Mouse (Mus musculus): ENCODE measurements at regions not wholly inside any gene's neighbourhood (a gene's known extent, or its start where the extent isn't known, plus 50 kb on each side); places are given as distances from the start of the nearest gene placed in this dataset.

DNA sequence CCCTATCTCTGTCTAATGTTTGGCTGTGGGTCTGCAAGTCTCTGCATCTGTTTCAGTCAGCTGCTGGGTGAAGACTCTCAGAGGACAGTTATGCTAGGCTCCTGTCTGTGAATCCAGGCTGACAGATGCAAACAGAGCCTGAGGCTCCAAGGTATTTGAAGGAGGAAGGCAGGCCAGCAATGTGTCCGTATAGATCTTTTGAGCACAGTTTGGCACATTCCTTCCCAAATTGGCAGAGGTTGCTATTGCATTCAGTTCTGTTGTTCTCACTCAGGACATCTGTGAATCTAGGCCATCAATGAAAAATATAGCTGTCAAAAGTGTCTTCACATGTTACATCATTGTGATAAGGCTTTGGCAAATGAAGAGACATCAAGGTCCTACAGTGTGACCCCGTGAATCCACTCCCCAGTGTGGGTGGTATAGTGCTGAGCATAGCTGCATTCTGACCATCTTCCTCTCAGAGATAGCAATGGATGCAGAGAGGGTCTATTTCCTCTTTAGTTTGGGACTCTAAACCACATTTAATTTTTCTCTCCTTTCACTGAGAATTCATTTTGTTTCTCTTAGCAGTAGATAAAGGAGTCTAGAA lies 99.9 kb downstream of the Adamts1 start:
- no peaks in the 10 kb centered on the region for H3K36me3 ChIP-seq (ENCODE audit: insufficient read depth, low read length)
- no peak overlapping the region for H3K4me3 ChIP-seq (ENCODE audit: low read depth, low read length)
- ATAC-seq (ENCODE audit: low FRiP score) (no peak), DNase-seq (ENCODE audit: low spot score) (peak; percentile 8)
- no peak overlapping the region for H3K9ac ChIP-seq (replicated peaks; ENCODE audit: low read length, poor library complexity, severe bottlenecking)
- H3K4me1 ChIP-seq (ENCODE audit: insufficient read depth, low read length) = no peaks in the 10 kb centered on the region
- WGBS = 81% methylated on average over 2 of the region's 2 CpGs
- TF ChIP-seq CTCF (IDR thresholded peaks at IDR 0.05) = no peak
- H3K4me2 ChIP-seq (ENCODE audit: low read depth, low read length, poor library complexity, severe bottlenecking) = no peak overlapping the region
- no peaks in the 10 kb centered on the region for H3K27me3 ChIP-seq (ENCODE audit: insufficient read depth, low read length)
- no peak overlapping the region for H3K27ac ChIP-seq (ENCODE audit: low read depth, low read length)
- H3K9me3 ChIP-seq (ENCODE audit: low read length) = no peaks in the 10 kb centered on the region

GRCm38 (mm10) chr16:85699329-85699728 lies 103.6 kb downstream of the Adamts1 start:
- no peak overlapping the region for H3K4me2 ChIP-seq (ENCODE audit: low read depth, low read length, poor library complexity, severe bottlenecking)
- H3K27me3 ChIP-seq (ENCODE audit: insufficient read depth, low read length) = no peaks in the 10 kb centered on the region
- H3K27ac ChIP-seq (ENCODE audit: low read depth, low read length) = no peak overlapping the region
- no peak for ATAC-seq (ENCODE audit: low FRiP score)
- no peak overlapping the region for H3K9ac ChIP-seq (replicated peaks; ENCODE audit: low read length, poor library complexity, severe bottlenecking)
- 75% methylated on average over 4 of the region's 4 CpGs for WGBS
- no peaks in the 10 kb centered on the region for H3K9me3 ChIP-seq (ENCODE audit: low read length)
- no peak for DNase-seq (ENCODE audit: low spot score)
- no peak overlapping the region for H3K4me3 ChIP-seq (ENCODE audit: low read depth, low read length)
- H3K36me3 ChIP-seq (ENCODE audit: insufficient read depth, low read length) = no peaks in the 10 kb centered on the region
- H3K4me1 ChIP-seq (ENCODE audit: insufficient read depth, low read length) = no peaks in the 10 kb centered on the region
- no peak for TF ChIP-seq CTCF (IDR thresholded peaks at IDR 0.05)

DNA sequence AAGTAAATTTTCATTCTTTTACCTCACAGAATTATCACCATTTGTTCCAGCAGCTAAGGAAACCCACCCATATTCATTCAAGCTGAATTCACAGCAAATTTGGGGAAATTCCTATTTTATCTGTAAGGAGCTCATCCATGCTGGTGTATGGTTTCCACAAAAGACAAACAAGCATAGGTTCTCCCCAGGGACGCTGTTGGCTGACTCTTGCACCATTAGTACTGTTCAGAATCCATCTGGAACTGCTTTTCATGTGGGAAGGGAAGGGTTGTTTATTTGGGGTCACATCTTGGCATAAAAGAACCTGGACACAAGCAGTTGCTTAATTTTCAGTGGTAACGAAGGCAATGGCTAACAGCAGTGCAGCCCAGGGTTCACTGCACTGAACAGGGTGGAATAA lies 120.2 kb downstream of the Adamts1 start:
- H3K4me2 ChIP-seq (ENCODE audit: low read depth, low read length, poor library complexity, severe bottlenecking) = no peak overlapping the region
- no peak overlapping the region for H3K4me3 ChIP-seq (ENCODE audit: low read depth, low read length)
- no peaks in the 10 kb centered on the region for H3K4me1 ChIP-seq (ENCODE audit: insufficient read depth, low read length)
- no peak overlapping the region for H3K27ac ChIP-seq (ENCODE audit: low read depth, low read length)
- no peaks in the 10 kb centered on the region for H3K36me3 ChIP-seq (ENCODE audit: insufficient read depth, low read length)
- no peak for TF ChIP-seq CTCF (IDR thresholded peaks at IDR 0.05)
- H3K9me3 ChIP-seq (ENCODE audit: low read length) = no peaks in the 10 kb centered on the region
- DNase-seq (ENCODE audit: low spot score) (no peak), ATAC-seq (ENCODE audit: low FRiP score) (no peak)
- H3K27me3 ChIP-seq (ENCODE audit: insufficient read depth, low read length) = no peaks in the 10 kb centered on the region
- H3K9ac ChIP-seq (replicated peaks; ENCODE audit: low read length, poor library complexity, severe bottlenecking) = no peak overlapping the region
- WGBS = 83% methylated on average over 2 of the region's 2 CpGs

DNA sequence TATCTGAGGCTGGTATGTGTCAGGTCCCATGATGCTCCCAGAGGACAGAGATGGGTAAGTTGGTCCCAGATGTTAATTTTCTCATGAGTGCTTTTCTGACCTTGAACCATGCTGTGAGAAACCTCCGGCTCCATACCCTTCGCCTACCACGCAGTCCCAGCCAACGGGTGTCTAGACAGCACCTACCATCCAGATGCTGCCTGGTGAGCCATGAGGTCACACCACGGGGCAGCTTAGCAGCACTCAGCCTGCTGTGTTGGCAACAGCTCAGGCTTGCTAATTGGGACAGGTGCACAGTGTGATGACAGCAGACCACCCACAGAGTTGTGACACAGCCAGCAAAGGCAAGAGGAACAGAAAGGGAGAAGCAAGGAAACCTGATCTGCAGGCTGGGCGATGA lies 122.6 kb downstream of the Adamts1 start:
- H3K9ac ChIP-seq (replicated peaks; ENCODE audit: low read length, poor library complexity, severe bottlenecking) = no peak overlapping the region
- WGBS = 45% methylated on average over 6 of the region's 6 CpGs
- H3K4me2 ChIP-seq (ENCODE audit: low read depth, low read length, poor library complexity, severe bottlenecking) = no peak overlapping the region
- no peaks in the 10 kb centered on the region for H3K27me3 ChIP-seq (ENCODE audit: insufficient read depth, low read length)
- DNase-seq (ENCODE audit: low spot score) = peak; percentile 59
- H3K4me1 ChIP-seq (ENCODE audit: insufficient read depth, low read length) = no peaks in the 10 kb centered on the region
- no peaks in the 10 kb centered on the region for H3K9me3 ChIP-seq (ENCODE audit: low read length)
- no peak for TF ChIP-seq CTCF (IDR thresholded peaks at IDR 0.05)
- ATAC-seq (ENCODE audit: low FRiP score) = peak; percentile 62; the same call in 1 of the 2 replicates
- no peaks in the 10 kb centered on the region for H3K36me3 ChIP-seq (ENCODE audit: insufficient read depth, low read length)
- no peak overlapping the region for H3K27ac ChIP-seq (ENCODE audit: low read depth, low read length)
- no peak overlapping the region for H3K4me3 ChIP-seq (ENCODE audit: low read depth, low read length)

DNA sequence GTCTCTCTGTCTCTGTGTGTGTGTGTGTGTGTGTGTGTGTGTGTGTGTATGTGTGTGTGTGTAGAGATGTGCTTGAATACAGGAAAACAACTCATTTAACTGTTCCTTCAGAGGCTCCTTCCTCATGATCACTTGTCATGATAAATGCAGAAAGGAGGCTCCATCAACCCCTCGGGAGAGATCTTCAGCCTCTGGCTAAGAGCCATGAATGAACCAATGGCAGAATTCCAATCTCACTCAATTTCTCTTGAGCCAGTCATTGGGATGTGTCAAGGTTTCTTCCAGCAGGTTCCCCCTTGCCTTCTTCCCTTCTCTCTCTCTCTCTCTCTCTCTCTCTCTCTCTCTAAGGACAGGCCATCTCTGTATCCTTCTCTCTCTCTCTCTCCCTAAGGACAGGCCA lies 124.1 kb downstream of the Adamts1 start:
- H3K36me3 ChIP-seq (ENCODE audit: insufficient read depth, low read length) = no peaks in the 10 kb centered on the region
- no peak overlapping the region for H3K4me3 ChIP-seq (ENCODE audit: low read depth, low read length)
- 61% methylated on average over 1 of the region's 1 CpGs for WGBS
- no peaks in the 10 kb centered on the region for H3K4me1 ChIP-seq (ENCODE audit: insufficient read depth, low read length)
- H3K9me3 ChIP-seq (ENCODE audit: low read length) = no peaks in the 10 kb centered on the region
- no peak overlapping the region for H3K4me2 ChIP-seq (ENCODE audit: low read depth, low read length, poor library complexity, severe bottlenecking)
- no peak overlapping the region for H3K27ac ChIP-seq (ENCODE audit: low read depth, low read length)
- TF ChIP-seq CTCF (IDR thresholded peaks at IDR 0.05) = no peak
- H3K27me3 ChIP-seq (ENCODE audit: insufficient read depth, low read length) = no peaks in the 10 kb centered on the region
- H3K9ac ChIP-seq (replicated peaks; ENCODE audit: low read length, poor library complexity, severe bottlenecking) = no peak overlapping the region
- peak; percentile 58 for DNase-seq (ENCODE audit: low spot score)
- ATAC-seq (ENCODE audit: low FRiP score) = no peak

DNA sequence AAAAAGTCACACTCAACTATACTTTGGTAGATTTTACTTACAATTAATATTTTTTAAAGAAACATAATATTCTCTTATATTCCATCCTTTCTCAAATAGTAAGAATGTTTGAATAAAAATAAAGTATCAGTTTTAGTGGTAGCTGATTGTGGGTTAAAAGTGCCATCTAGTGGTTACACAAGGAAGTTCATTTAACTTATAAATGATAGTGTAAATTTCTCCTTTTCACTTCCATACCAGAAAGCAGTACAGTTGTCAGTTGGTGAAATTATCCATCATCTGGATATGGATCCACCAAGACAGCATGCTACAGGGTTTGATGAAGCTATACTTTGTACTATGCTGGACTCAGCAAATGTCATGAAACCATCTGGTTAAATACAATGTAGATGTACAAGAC lies 124.7 kb downstream of the Adamts1 start:
- no peaks in the 10 kb centered on the region for H3K27me3 ChIP-seq (ENCODE audit: insufficient read depth, low read length)
- no peaks in the 10 kb centered on the region for H3K4me1 ChIP-seq (ENCODE audit: insufficient read depth, low read length)
- no peaks in the 10 kb centered on the region for H3K9me3 ChIP-seq (ENCODE audit: low read length)
- no peak overlapping the region for H3K4me3 ChIP-seq (ENCODE audit: low read depth, low read length)
- peak; percentile 88 for TF ChIP-seq CTCF (IDR thresholded peaks at IDR 0.05)
- no peak overlapping the region for H3K9ac ChIP-seq (replicated peaks; ENCODE audit: low read length, poor library complexity, severe bottlenecking)
- ATAC-seq (ENCODE audit: low FRiP score) = no peak
- H3K27ac ChIP-seq (ENCODE audit: low read depth, low read length) = no peak overlapping the region
- no peak overlapping the region for H3K4me2 ChIP-seq (ENCODE audit: low read depth, low read length, poor library complexity, severe bottlenecking)
- DNase-seq (ENCODE audit: low spot score) = peak; percentile 67
- no peaks in the 10 kb centered on the region for H3K36me3 ChIP-seq (ENCODE audit: insufficient read depth, low read length)

Data from midbrain, postnatal 0 days (tissue).